Mouse (Mus musculus): Measurements from ENCODE around the gene Agpat4. TPM values are rescaled to one million over a fixed set of nuclear protein-coding genes. Genes with fewer than 3 reads are reported as not detected.

Gene Agpat4
- polyA plus RNA-seq, 1 experiment, result not detected

DNA sequence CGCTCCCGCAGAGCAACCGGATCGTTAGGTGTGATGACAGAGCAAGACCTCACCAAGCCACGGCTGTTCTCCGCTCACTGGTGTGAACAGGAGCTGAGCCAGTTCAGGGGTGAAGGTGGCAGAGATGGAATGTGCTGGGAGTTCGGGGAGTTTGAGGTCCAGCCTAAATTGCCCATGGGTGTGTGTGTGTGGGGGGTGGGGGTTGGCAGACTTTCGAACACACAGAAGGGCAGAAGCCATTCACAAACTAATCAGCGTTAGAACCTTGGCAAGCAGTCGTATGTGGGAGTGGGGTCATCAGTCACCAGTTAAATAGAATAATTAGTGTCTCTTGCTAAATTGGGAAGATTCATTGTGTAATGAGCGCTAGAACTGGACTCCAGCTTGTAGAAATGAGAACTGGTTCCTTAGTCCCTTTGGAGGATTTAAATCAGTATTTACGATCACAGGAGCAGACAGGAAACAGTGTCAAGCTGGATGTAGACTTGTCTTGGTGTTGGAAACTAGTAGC is 50.9 kb downstream of the Agpat4 start:
- WGBS, result 49% methylated on average over 12 of the region's 12 CpGs
- H3K4me3 ChIP-seq (ENCODE audit: insufficient read depth, low read depth, low read length), result no peak overlapping the region
- peaks cover 18% of the 10 kb centered on the region for H3K4me1 ChIP-seq (ENCODE audit: control insufficient read depth, insufficient read depth, low read length)
- H3K27ac ChIP-seq (ENCODE audit: insufficient read depth, low read depth, low read length), result no peak overlapping the region
- no peak for TF ChIP-seq CTCF (IDR thresholded peaks at IDR 0.05; ENCODE audit: insufficient read depth, low read depth, low read length)

GRCm38 (mm10) chr17:12170791-12171497 is 52.4 kb downstream of the Agpat4 start:
- no peak overlapping the region for H3K4me3 ChIP-seq (ENCODE audit: insufficient read depth, low read depth, low read length)
- 57% methylated on average over 7 of the region's 7 CpGs for WGBS
- H3K4me1 ChIP-seq (ENCODE audit: control insufficient read depth, insufficient read depth, low read length), result peaks cover 18% of the 10 kb centered on the region
- H3K27ac ChIP-seq (ENCODE audit: insufficient read depth, low read depth, low read length), result no peak overlapping the region
- TF ChIP-seq CTCF (IDR thresholded peaks at IDR 0.05; ENCODE audit: insufficient read depth, low read depth, low read length) (no peak), POLR2A (IDR thresholded peaks at IDR 0.05; ENCODE audit: insufficient read depth, low read depth, low read length) (no peak)

DNA sequence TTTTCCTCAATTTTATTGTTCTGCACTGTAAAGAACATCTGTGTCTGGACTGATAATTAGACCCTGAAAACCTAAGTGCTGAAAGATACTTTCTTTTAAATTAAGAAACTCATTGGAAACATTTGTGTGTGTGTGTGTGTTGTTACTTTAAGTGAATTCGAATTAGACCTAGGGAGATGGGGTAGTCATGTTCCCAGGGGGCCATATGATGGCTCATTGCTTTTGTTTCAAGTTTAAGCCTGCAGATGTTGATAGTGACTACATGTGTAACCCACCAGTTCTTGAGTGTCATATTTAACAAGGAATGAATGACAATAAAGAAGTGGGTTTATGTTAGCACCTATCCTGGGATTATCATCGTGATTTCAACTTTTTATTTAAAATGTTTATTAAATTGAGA is 53.2 kb downstream of the Agpat4 start:
- WGBS, result 70% methylated on average over 2 of the region's 2 CpGs
- TF ChIP-seq POLR2A (IDR thresholded peaks at IDR 0.05; ENCODE audit: insufficient read depth, low read depth, low read length) (no peak), CTCF (IDR thresholded peaks at IDR 0.05; ENCODE audit: insufficient read depth, low read depth, low read length) (no peak)

GRCm38 (mm10) chr17:12174221-12174620 is 55.7 kb downstream of the Agpat4 start:
- no peak for TF ChIP-seq CTCF (IDR thresholded peaks at IDR 0.05; ENCODE audit: insufficient read depth, low read depth, low read length)
- no peak for TF ChIP-seq POLR2A (IDR thresholded peaks at IDR 0.05; ENCODE audit: insufficient read depth, low read depth, low read length)
- Histone ChIP-seq H3K27ac (ENCODE audit: insufficient read depth, low read depth, low read length) (no peak overlapping the region), H3K4me3 (ENCODE audit: insufficient read depth, low read depth, low read length) (no peak overlapping the region), H3K4me1 (ENCODE audit: control insufficient read depth, insufficient read depth, low read length) (peaks cover 14% of the 10 kb centered on the region)
- WGBS, result 98% methylated on average over 5 of the region's 5 CpGs

More for the DNA sequence above, 53.2 kb downstream of the Agpat4 start:
- no peak overlapping the region for H3K4me3 ChIP-seq (ENCODE audit: insufficient read depth, low read depth, low read length)
- H3K4me1 ChIP-seq (ENCODE audit: control insufficient read depth, insufficient read depth, low read length), result peaks cover 18% of the 10 kb centered on the region
- no peak overlapping the region for H3K27ac ChIP-seq (ENCODE audit: insufficient read depth, low read depth, low read length)

- Histone ChIP-seq H3K4me1 (ENCODE audit: control insufficient read depth, insufficient read depth, low read length) (peaks cover 15% of the 10 kb centered on the region), H3K4me3 (ENCODE audit: insufficient read depth, low read depth, low read length) (no peak overlapping the region), H3K27ac (ENCODE audit: insufficient read depth, low read depth, low read length) (no peak overlapping the region)
- WGBS, result 61% methylated on average over 7 of the region's 7 CpGs
- TF ChIP-seq POLR2A (IDR thresholded peaks at IDR 0.05; ENCODE audit: insufficient read depth, low read depth, low read length) (no peak), CTCF (IDR thresholded peaks at IDR 0.05; ENCODE audit: insufficient read depth, low read depth, low read length) (no peak)
Observed at GRCm38 (mm10) chr17:12174896-12175295, 56.4 kb downstream of the Agpat4 start.

- peaks cover 14% of the 10 kb centered on the region for H3K4me1 ChIP-seq (ENCODE audit: control insufficient read depth, insufficient read depth, low read length)
- no peak overlapping the region for H3K27ac ChIP-seq (ENCODE audit: insufficient read depth, low read depth, low read length)
- WGBS, result 94% methylated on average over 4 of the region's 4 CpGs
- no peak overlapping the region for H3K4me3 ChIP-seq (ENCODE audit: insufficient read depth, low read depth, low read length)
- TF ChIP-seq POLR2A (IDR thresholded peaks at IDR 0.05; ENCODE audit: insufficient read depth, low read depth, low read length), result no peak
- TF ChIP-seq CTCF (IDR thresholded peaks at IDR 0.05; ENCODE audit: insufficient read depth, low read depth, low read length), result no peak
Observed at GRCm38 (mm10) chr17:12175626-12176025, 57.1 kb downstream of the Agpat4 start.

DNA sequence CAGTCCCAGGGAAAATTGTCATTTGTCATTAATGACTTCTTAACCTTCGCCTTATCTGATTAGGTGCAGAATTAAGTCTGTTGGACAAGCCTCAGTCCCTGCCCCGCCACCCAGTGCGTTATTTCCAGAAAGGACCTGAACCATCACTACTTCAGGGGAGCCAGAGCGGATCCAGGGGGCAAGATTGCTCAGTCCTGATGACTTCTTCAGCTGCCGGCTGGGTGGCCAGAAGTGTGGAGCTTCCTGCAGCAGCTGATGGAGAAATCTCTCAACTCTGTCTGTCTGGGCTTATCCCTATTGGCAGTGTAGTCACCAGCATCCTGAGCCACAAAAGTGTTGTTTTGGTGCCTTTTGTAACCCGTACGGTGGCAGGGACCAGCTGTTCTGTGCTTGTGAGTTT is 60.8 kb downstream of the Agpat4 start:
- Histone ChIP-seq H3K4me3 (ENCODE audit: insufficient read depth, low read depth, low read length) (no peak overlapping the region), H3K4me1 (ENCODE audit: control insufficient read depth, insufficient read depth, low read length) (peaks cover 9% of the 10 kb centered on the region), H3K27ac (ENCODE audit: insufficient read depth, low read depth, low read length) (no peak overlapping the region)
- no peak for TF ChIP-seq POLR2A (IDR thresholded peaks at IDR 0.05; ENCODE audit: insufficient read depth, low read depth, low read length)
- no peak for TF ChIP-seq CTCF (IDR thresholded peaks at IDR 0.05; ENCODE audit: insufficient read depth, low read depth, low read length)
- 67% methylated on average over 7 of the region's 7 CpGs for WGBS

GRCm38 (mm10) chr17:12179766-12180165 is 61.3 kb downstream of the Agpat4 start:
- Histone ChIP-seq H3K4me3 (ENCODE audit: insufficient read depth, low read depth, low read length) (no peak overlapping the region), H3K27ac (ENCODE audit: insufficient read depth, low read depth, low read length) (no peak overlapping the region), H3K4me1 (ENCODE audit: control insufficient read depth, insufficient read depth, low read length) (peaks cover 9% of the 10 kb centered on the region)
- TF ChIP-seq POLR2A (IDR thresholded peaks at IDR 0.05; ENCODE audit: insufficient read depth, low read depth, low read length) (no peak), CTCF (IDR thresholded peaks at IDR 0.05; ENCODE audit: insufficient read depth, low read depth, low read length) (no peak)
- WGBS, result 64% methylated on average over 2 of the region's 2 CpGs

GRCm38 (mm10) chr17:12182702-12183485 is 64.4 kb downstream of the Agpat4 start:
- TF ChIP-seq POLR2A (IDR thresholded peaks at IDR 0.05; ENCODE audit: insufficient read depth, low read depth, low read length) (no peak), CTCF (IDR thresholded peaks at IDR 0.05; ENCODE audit: insufficient read depth, low read depth, low read length) (no peak)
- Histone ChIP-seq H3K4me3 (ENCODE audit: insufficient read depth, low read depth, low read length) (no peak overlapping the region), H3K27ac (ENCODE audit: insufficient read depth, low read depth, low read length) (no peak overlapping the region), H3K4me1 (ENCODE audit: control insufficient read depth, insufficient read depth, low read length) (peaks cover 11% of the 10 kb centered on the region)
- 86% methylated on average over 5 of the region's 5 CpGs for whole genome bisulfite sequencing

Data from olfactory bulb, adult 2 months (tissue).